Mouse (Mus musculus) limb, embryonic 14.5 days (tissue): ENCODE data around the gene Taldo1. TPM values are rescaled to one million over a fixed set of nuclear protein-coding genes. Genes with fewer than 3 reads are reported as not detected.

Experiments
- ATAC-seq: fragments of 200-750 bp; cut with Nextera tagmentation; 2 replicates; pipeline ENCODE4 v1.8.0; 2017; ENCODE audit warnings: low read depth, moderate number of reproducible peaks, moderate TSS enrichment; ENCODE audit not compliant: low FRiP score
- DNase-seq: peaks from one replicate; pipeline ENCODE4 v3.0.0-alpha.2; 2015; ENCODE audit warnings: low spot score
- H3K27ac ChIP-seq: fragments of 300-500 bp; sonication (generic); replicated peaks from 2 replicates; pipeline ENCODE4 v1.5.1; 2014; ENCODE audit warnings: low read depth, mild to moderate bottlenecking, low read length, moderate library complexity, mixed read lengths
- H3K27me3 ChIP-seq: fragments of 300-500 bp; sonication (generic); 2 replicates; pipeline ENCODE4 v1.6.1; 2014; ENCODE audit warnings: low read length, mixed read lengths; ENCODE audit not compliant: control insufficient read depth, insufficient read depth
- H3K36me3 ChIP-seq: fragments of 300-500 bp; sonication (generic); 2 replicates; pipeline ENCODE4 v1.6.1; 2014; ENCODE audit warnings: mild to moderate bottlenecking, low read length, moderate library complexity, mixed read lengths; ENCODE audit not compliant: control insufficient read depth, insufficient read depth
- H3K4me1 ChIP-seq: fragments of 300-500 bp; sonication (generic); 2 replicates; pipeline ENCODE4 v1.6.1; 2014; ENCODE audit warnings: antibody characterized with exemption, low read length, mixed read lengths; ENCODE audit not compliant: control insufficient read depth, insufficient read depth
- H3K4me2 ChIP-seq: fragments of 300-500 bp; sonication (generic); replicated peaks from 2 replicates; pipeline ENCODE4 v1.6.1; 2014; ENCODE audit warnings: low read depth, mild to moderate bottlenecking, low read length, moderate library complexity; ENCODE audit not compliant: severe bottlenecking
- H3K4me3 ChIP-seq: fragments of 300-500 bp; sonication (generic); replicated peaks from 2 replicates; pipeline ENCODE4 v1.5.1; 2014; ENCODE audit warnings: low read length
- H3K9ac ChIP-seq: fragments of 300-500 bp; sonication (generic); 2 replicates; pipeline ENCODE4 v1.6.1; 2014; ENCODE audit warnings: mild to moderate bottlenecking, low read depth, low read length, moderate library complexity; ENCODE audit not compliant: severe bottlenecking
- H3K9me3 ChIP-seq: fragments of 300-500 bp; sonication (generic); 2 replicates; pipeline ENCODE4 v1.6.1; 2016; ENCODE audit warnings: low read length; ENCODE audit not compliant: control insufficient read depth
- POLR2A ChIP-seq: fragments of 200-500 bp; IDR thresholded peaks from 2 replicates; pipeline ENCODE4 v1.8.0; 2012; ENCODE audit warnings: inconsistent platforms, mild to moderate bottlenecking, moderate library complexity, borderline replicate concordance; ENCODE audit not compliant: insufficient read depth, insufficient read length; ENCODE audit errors: extremely low read depth
- WGBS: fragments of 180-500 bp; shearing (Covaris S2); extraction: QIAGEN DNeasy Blood & Tissue Kit; methylation state at CpG from one replicate; pipeline ENCODE4 v1.1.7; 2014; 5-methylcytosine and 5-hydroxymethylcytosine counted together
- polyA plus RNA-seq, 2 experiments: library from polyadenylated mRNA; depleted of rRNA in 1 of 2; stranded (reverse) in 1 of 2; unstranded in 1 of 2; fragments of >200 nt; fragmentation: Nextera tagmentation in 1 of 2; extraction: Ambion mirVana in 1 of 2; gene quantifications; 2 replicates each; pipeline versions ENCODE4 v1.2.1 to v1.2.3; 2012 to 2014

Taldo1 gene
- polyA plus RNA-seq, 2 experiments, result 188 to 238 TPM

- 65% methylated on average over 2 of the region's 2 CpGs for WGBS
- Histone ChIP-seq H3K4me2 (no peak overlapping the region), H3K4me1 (no peaks in the 10 kb centered on the region), H3K27ac (no peak overlapping the region), H3K36me3 (no peaks in the 10 kb centered on the region), H3K9ac (no peak overlapping the region), H3K9me3 (no peaks in the 10 kb centered on the region), H3K27me3 (peaks cover 13% of the 10 kb centered on the region; the same call in 1 of the 2 replicates), H3K4me3 (no peak overlapping the region)
- no peak for TF ChIP-seq POLR2A
- ATAC-seq (no peak), DNase-seq (no peak)
Measured at GRCm38 (mm10) chr7:141363752-141364125, 28.3 kb upstream of the Taldo1 start.

DNA sequence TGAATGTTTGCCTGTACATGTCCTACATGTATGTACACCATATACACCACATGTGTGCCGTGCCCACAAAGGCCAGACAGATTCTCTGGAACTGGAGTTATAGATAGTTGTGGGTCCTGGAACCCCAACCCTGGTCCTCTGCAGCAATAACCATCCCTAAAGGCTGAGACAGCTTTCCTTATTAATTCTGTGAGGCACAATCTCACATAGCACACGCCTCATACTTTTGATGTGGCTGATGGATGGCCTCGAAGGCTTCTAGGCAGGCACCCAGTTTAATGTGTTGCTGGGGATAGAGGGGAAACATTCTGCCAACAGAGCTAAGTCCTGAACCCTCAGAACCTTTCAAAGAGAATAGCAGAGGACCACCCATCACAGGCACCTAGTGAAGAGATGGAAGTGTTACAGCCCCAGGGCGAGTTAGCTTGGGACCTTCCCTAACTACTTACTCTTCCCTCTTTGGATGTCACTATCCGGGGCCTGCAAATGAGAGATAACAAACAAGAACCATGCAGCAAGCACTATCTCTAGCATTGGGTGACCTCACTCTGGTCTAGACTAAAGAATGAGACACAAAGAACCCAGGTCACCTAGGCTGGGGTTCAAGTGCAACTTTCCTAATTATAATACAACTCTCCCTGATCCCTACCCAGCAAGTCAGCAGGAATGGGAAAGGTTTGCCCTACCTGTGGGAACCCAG is 27.5 kb upstream of the Taldo1 start:
- H3K4me3 ChIP-seq, result no peak overlapping the region
- H3K9ac ChIP-seq, result no peak overlapping the region
- no peak overlapping the region for H3K4me2 ChIP-seq
- no peak for TF ChIP-seq POLR2A
- H3K9me3 ChIP-seq, result no peaks in the 10 kb centered on the region
- 72% methylated on average over 5 of the region's 5 CpGs for WGBS
- H3K27ac ChIP-seq, result no peak overlapping the region
- no peaks in the 10 kb centered on the region for H3K36me3 ChIP-seq
- peaks cover 13% of the 10 kb centered on the region; the same call in 1 of the 2 replicates for H3K27me3 ChIP-seq
- no peak for ATAC-seq
- no peak for DNase-seq
- H3K4me1 ChIP-seq, result no peaks in the 10 kb centered on the region

DNA sequence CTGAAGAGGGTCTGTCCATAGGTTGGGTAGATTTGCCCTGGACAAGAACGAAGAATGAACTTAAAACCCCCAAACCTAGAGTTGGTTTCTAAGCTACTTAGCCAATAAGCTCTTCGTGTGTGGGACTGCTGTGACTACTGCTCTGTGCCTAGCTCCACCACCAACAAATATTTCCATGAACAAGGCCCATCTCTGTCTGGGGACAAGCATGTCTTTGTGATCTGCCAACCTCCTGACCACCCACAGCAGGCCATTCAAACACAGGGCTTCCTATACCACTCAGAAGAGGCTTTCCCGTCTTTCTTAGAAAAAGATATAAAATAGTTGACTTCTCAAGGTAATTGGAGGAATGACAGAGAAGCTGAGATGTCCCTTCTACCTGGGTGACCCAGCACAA is 27.0 kb upstream of the Taldo1 start:
- ATAC-seq, result no peak
- DNase-seq, result no peak
- no peak overlapping the region for H3K27ac ChIP-seq
- H3K9me3 ChIP-seq, result no peaks in the 10 kb centered on the region
- H3K27me3 ChIP-seq, result peaks cover 13% of the 10 kb centered on the region; the same call in 1 of the 2 replicates
- TF ChIP-seq POLR2A, result no peak
- 73% methylated on average over 3 of the region's 3 CpGs for WGBS
- H3K36me3 ChIP-seq, result no peaks in the 10 kb centered on the region
- no peak overlapping the region for H3K4me3 ChIP-seq
- H3K4me1 ChIP-seq, result no peaks in the 10 kb centered on the region
- H3K9ac ChIP-seq, result no peak overlapping the region
- no peak overlapping the region for H3K4me2 ChIP-seq

DNA sequence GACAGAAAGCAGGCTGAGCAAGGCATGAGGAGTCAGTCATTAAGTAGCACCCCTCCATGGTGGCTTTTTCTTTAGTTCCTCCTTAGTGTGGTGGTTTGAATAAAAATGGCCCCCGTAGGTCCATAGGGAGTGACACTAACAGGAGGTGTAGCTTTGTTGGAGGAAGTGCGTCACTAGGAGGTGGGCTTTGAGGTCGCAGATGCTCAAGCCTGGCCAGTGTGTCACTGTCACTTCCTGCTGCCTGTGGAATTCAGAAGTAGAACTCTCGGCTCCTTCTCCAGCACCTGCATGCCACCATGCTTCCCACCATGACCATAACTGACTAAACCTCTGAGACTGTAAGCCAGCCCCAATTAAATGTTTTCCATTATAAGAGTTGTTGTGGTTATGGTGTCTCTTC is 24.6 kb upstream of the Taldo1 start:
- no peak for ATAC-seq
- no peaks in the 10 kb centered on the region for H3K27me3 ChIP-seq
- no peak overlapping the region for H3K4me2 ChIP-seq
- 84% methylated on average over 4 of the region's 4 CpGs for WGBS
- TF ChIP-seq POLR2A, result no peak
- DNase-seq, result no peak
- H3K9me3 ChIP-seq, result no peaks in the 10 kb centered on the region
- no peak overlapping the region for H3K4me3 ChIP-seq
- H3K4me1 ChIP-seq, result no peaks in the 10 kb centered on the region
- no peak overlapping the region for H3K27ac ChIP-seq
- H3K9ac ChIP-seq, result no peak overlapping the region
- H3K36me3 ChIP-seq, result no peaks in the 10 kb centered on the region

- TF ChIP-seq POLR2A, result no peak
- Histone ChIP-seq H3K4me1 (no peaks in the 10 kb centered on the region), H3K4me2 (no peak overlapping the region), H3K9ac (no peak overlapping the region), H3K27ac (no peak overlapping the region), H3K36me3 (no peaks in the 10 kb centered on the region), H3K27me3 (no peaks in the 10 kb centered on the region), H3K4me3 (no peak overlapping the region), H3K9me3 (no peaks in the 10 kb centered on the region)
- DNase-seq (no peak), ATAC-seq (no peak)
- WGBS, result 68% methylated on average over 5 of the region's 5 CpGs
Measured at GRCm38 (mm10) chr7:141369918-141370317, 22.1 kb upstream of the Taldo1 start.
